Mouse (Mus musculus) CH12.LX (cell line): ENCODE measurements around the gene Lsg1. TPM values are rescaled to one million over a fixed set of nuclear protein-coding genes. Genes with fewer than 3 reads are reported as not detected.

Source experiments
- DNase-seq: peaks from one replicate; pipeline ENCODE4 v3.0.0-alpha.2; 2013; ENCODE audit errors: extremely low read depth
- H3K27ac ChIP-seq: 2 replicates; pipeline ENCODE4 v1.5.1; 2012; ENCODE audit warnings: low read depth, mild to moderate bottlenecking, control low read depth, moderate library complexity; ENCODE audit not compliant: insufficient read depth
- H3K27me3 ChIP-seq: replicated peaks from 2 replicates; pipeline ENCODE3; 2012; ENCODE audit warnings: inconsistent platforms
- H3K36me3 ChIP-seq, 2 experiments: replicated peaks in 1 of 2; 2 replicates each; pipeline versions ENCODE3 to v1.6.1; 2012; ENCODE audit warnings: inconsistent platforms in 1 of 2, low read length in 1 of 2, mild to moderate bottlenecking in 1 of 2, mixed read lengths in 1 of 2, moderate library complexity in 1 of 2; ENCODE audit not compliant: control insufficient read depth in 1 of 2, insufficient read depth in 1 of 2
- H3K4me1 ChIP-seq, 2 experiments: 2 replicates each; pipeline ENCODE4 v1.6.1; 2012; ENCODE audit warnings: inconsistent platforms in 1 of 2, moderate library complexity in 1 of 2; ENCODE audit not compliant: insufficient read depth in 2 of 2, control insufficient read depth in 1 of 2
- H3K4me2 ChIP-seq: 2 replicates; pipeline ENCODE4 v1.6.1; 2012; ENCODE audit warnings: low read depth, mild to moderate bottlenecking, control low read depth; ENCODE audit not compliant: poor library complexity, insufficient read depth, severe bottlenecking
- H3K4me3 ChIP-seq, 3 experiments: fragments of 150-350 bp in 1 of 3; sonication (generic) in 1 of 3; replicated peaks in 1 of 3; 2 replicates each; pipeline versions ENCODE3 to v1.5.1; 2011 to 2012; ENCODE audit warnings: low read depth in 2 of 3, low read length in 2 of 3, mild to moderate bottlenecking in 2 of 3, moderate library complexity in 2 of 3, control low read depth in 1 of 3, improper control_type of control experiment in 1 of 3, inconsistent platforms in 1 of 3, mixed read lengths in 1 of 3; ENCODE audit not compliant: poor library complexity in 1 of 3
- H3K79me2 ChIP-seq: replicated peaks from 2 replicates; pipeline ENCODE4 v1.6.1; 2012; ENCODE audit warnings: mild to moderate bottlenecking, moderate library complexity; ENCODE audit not compliant: control insufficient read depth, poor library complexity, insufficient read depth, severe bottlenecking; ENCODE audit errors: extremely low read depth
- H3K9ac ChIP-seq: 2 replicates; pipeline ENCODE4 v1.6.1; 2012; ENCODE audit warnings: low read depth, mild to moderate bottlenecking, control low read depth, moderate library complexity; ENCODE audit not compliant: insufficient read depth
- H3K9me3 ChIP-seq: replicated peaks from 2 replicates; pipeline ENCODE3; 2012; ENCODE audit warnings: low read length, inconsistent platforms, mixed read lengths
- BHLHE40 ChIP-seq: IDR thresholded peaks from 2 replicates; pipeline ENCODE4 v1.6.1; 2011; ENCODE audit warnings: mild to moderate bottlenecking, low read depth, low read length, improper control_type of control experiment
- CHD1 ChIP-seq: IDR thresholded peaks from 2 replicates; pipeline ENCODE4 v1.6.1; 2012; ENCODE audit warnings: low read depth, low read length, improper control_type of control experiment, inconsistent platforms
- CTCF ChIP-seq, 2 experiments: IDR thresholded peaks in 1 of 2; conservative IDR thresholded peaks in 1 of 2; 2 replicates each; pipeline ENCODE4 v1.5.1; 2011 to 2012; ENCODE audit warnings: low read depth in 2 of 2, low read length in 2 of 2, improper control_type of control experiment in 1 of 2, inconsistent platforms in 1 of 2, mild to moderate bottlenecking in 1 of 2, moderate library complexity in 1 of 2
- ELF1 ChIP-seq: IDR thresholded peaks from 2 replicates; pipeline ENCODE4 v1.6.1; 2014; ENCODE audit warnings: low read depth, mild to moderate bottlenecking, inconsistent platforms, low read length, improper control_type of control experiment
- EP300 ChIP-seq: IDR thresholded peaks from 2 replicates; pipeline ENCODE4 v1.6.1; 2011; ENCODE audit warnings: low read length, improper control_type of control experiment
- ETS1 ChIP-seq: conservative IDR thresholded peaks from 2 replicates; pipeline ENCODE4 v1.6.1; 2012; ENCODE audit warnings: low read depth, mild to moderate bottlenecking, inconsistent platforms, low read length, improper control_type of control experiment, moderate library complexity
- GABPA ChIP-seq: IDR thresholded peaks from 2 replicates; pipeline ENCODE4 v1.6.1; 2012; ENCODE audit warnings: low read depth, low read length, improper control_type of control experiment, inconsistent platforms; ENCODE audit not compliant: insufficient replicate concordance
- HCFC1 ChIP-seq: IDR thresholded peaks from 2 replicates; pipeline ENCODE4 v1.6.1; 2012; ENCODE audit warnings: low read depth, mild to moderate bottlenecking, inconsistent platforms, low read length, improper control_type of control experiment
- JUN ChIP-seq: IDR thresholded peaks from 2 replicates; pipeline ENCODE4 v1.6.1; 2011; ENCODE audit warnings: low read depth, mild to moderate bottlenecking, low read length, improper control_type of control experiment, moderate library complexity; ENCODE audit not compliant: insufficient read depth
- JUND ChIP-seq: conservative IDR thresholded peaks from 2 replicates; pipeline ENCODE4 v1.6.1; 2011; ENCODE audit warnings: low read depth, low read length, improper control_type of control experiment
- KAT2A ChIP-seq: IDR thresholded peaks from 2 replicates; pipeline ENCODE4 v1.6.1; 2012; ENCODE audit warnings: low read length, improper control_type of control experiment, inconsistent platforms; ENCODE audit not compliant: insufficient replicate concordance
- MAFK ChIP-seq: IDR thresholded peaks from 2 replicates; pipeline ENCODE4 v1.6.1; 2011; ENCODE audit warnings: low read length, improper control_type of control experiment; ENCODE audit not compliant: insufficient replicate concordance
- MAX ChIP-seq: IDR thresholded peaks from 2 replicates; pipeline ENCODE4 v1.6.1; 2011; ENCODE audit warnings: low read length, improper control_type of control experiment
- MAZ ChIP-seq: IDR thresholded peaks from 2 replicates; pipeline ENCODE4 v1.6.1; 2012; ENCODE audit warnings: low read depth, mild to moderate bottlenecking, inconsistent platforms, low read length, improper control_type of control experiment, moderate library complexity
- MEF2A ChIP-seq: IDR thresholded peaks from 2 replicates; pipeline ENCODE4 v1.6.1; 2014; ENCODE audit warnings: low read depth, mild to moderate bottlenecking, inconsistent platforms, low read length, improper control_type of control experiment, borderline replicate concordance
- MYC ChIP-seq: IDR thresholded peaks from 2 replicates; pipeline ENCODE4 v1.6.1; 2011; ENCODE audit warnings: low read depth, mild to moderate bottlenecking, improper control_type of control experiment, low read length
- NELFE ChIP-seq: IDR thresholded peaks from 2 replicates; pipeline ENCODE4 v1.6.1; 2011; ENCODE audit warnings: low read depth, low read length, improper control_type of control experiment
- NRF1 ChIP-seq: IDR thresholded peaks from 2 replicates; pipeline ENCODE4 v1.6.1; 2014; ENCODE audit warnings: low read depth, mild to moderate bottlenecking, inconsistent platforms, low read length, improper control_type of control experiment, moderate library complexity
- POLR2A ChIP-seq: IDR thresholded peaks from 2 replicates; pipeline ENCODE4 v1.6.1; 2011; ENCODE audit warnings: low read depth, mild to moderate bottlenecking, improper control_type of control experiment, low read length
- POLR2AphosphoS2 ChIP-seq: IDR thresholded peaks from 2 replicates; pipeline ENCODE4 v1.6.1; 2011; ENCODE audit warnings: low read depth, low read length, improper control_type of control experiment
- RAD21 ChIP-seq: IDR thresholded peaks from 2 replicates; pipeline ENCODE4 v1.6.1; 2011; ENCODE audit warnings: low read depth, mild to moderate bottlenecking, low read length, improper control_type of control experiment, moderate library complexity
- RCOR1 ChIP-seq: conservative IDR thresholded peaks from 2 replicates; pipeline ENCODE4 v1.6.1; 2012; ENCODE audit warnings: low read depth, mild to moderate bottlenecking, inconsistent platforms, low read length, improper control_type of control experiment
- SMC3 ChIP-seq: IDR thresholded peaks from 2 replicates; pipeline ENCODE4 v1.6.1; 2011; ENCODE audit warnings: low read depth, low read length, improper control_type of control experiment
- TCF12 ChIP-seq: IDR thresholded peaks from 2 replicates; pipeline ENCODE4 v1.6.1; 2014; ENCODE audit warnings: low read depth, mild to moderate bottlenecking, inconsistent platforms, low read length, improper control_type of control experiment
- USF1 ChIP-seq: IDR thresholded peaks from 2 replicates; pipeline ENCODE4 v1.6.1; 2014; ENCODE audit warnings: low read depth, mild to moderate bottlenecking, inconsistent platforms, low read length, improper control_type of control experiment
- ZKSCAN1 ChIP-seq: IDR thresholded peaks from 2 replicates; pipeline ENCODE4 v1.6.1; 2012; ENCODE audit warnings: low read depth, inconsistent platforms, low read length, improper control_type of control experiment, borderline replicate concordance
- ZMIZ1 ChIP-seq: IDR thresholded peaks from 2 replicates; pipeline ENCODE4 v1.6.1; 2012; ENCODE audit warnings: low read depth, mild to moderate bottlenecking, inconsistent platforms, low read length, improper control_type of control experiment
- ZNF384 ChIP-seq: IDR thresholded peaks from 2 replicates; pipeline ENCODE4 v1.6.1; 2012; ENCODE audit warnings: low read depth, low read length, improper control_type of control experiment, inconsistent platforms
- dilution Hi-C: fragments of 300-500 bp; cut with MboI; formaldehyde crosslinking; loops from 2 replicates; pipeline ENCODE4 v1.14.3; 2020; ENCODE audit warnings: low sequenced_read_pairs; ENCODE audit not compliant: extremely low pct_unique_long_range_greater_than_20kb, extremely low pct_ligation_motif_present
- in situ Hi-C: fragments of 300-500 bp; cut with MboI; formaldehyde crosslinking; loops from 3 replicates; pipeline ENCODE4 v1.14.3; 2019; ENCODE audit warnings: low sequenced_read_pairs, low pct_ligation_motif_present, low pct_unique_long_range_greater_than_20kb, mixed read lengths
- polyA plus RNA-seq: library from polyadenylated mRNA; unstranded; fragments of >175 nt; gene quantifications from 2 replicates; pipeline ENCODE4 v1.2.1, GENCODE M21; 2012; ENCODE audit warnings: low read depth; ENCODE audit not compliant: insufficient read length
- total RNA-seq, 2 experiments: library from RNA; depleted of rRNA; stranded (reverse); fragments of 300-350 nt in 1 of 2; fragments of >200 nt in 1 of 2; gene quantifications; 2 replicates each; pipeline ENCODE4 v1.2.3; 2012 to 2014

Lsg1 gene
- total and polyA plus RNA-seq, 3 experiments = 58.4 to 189 (median 94.7) TPM

DNA sequence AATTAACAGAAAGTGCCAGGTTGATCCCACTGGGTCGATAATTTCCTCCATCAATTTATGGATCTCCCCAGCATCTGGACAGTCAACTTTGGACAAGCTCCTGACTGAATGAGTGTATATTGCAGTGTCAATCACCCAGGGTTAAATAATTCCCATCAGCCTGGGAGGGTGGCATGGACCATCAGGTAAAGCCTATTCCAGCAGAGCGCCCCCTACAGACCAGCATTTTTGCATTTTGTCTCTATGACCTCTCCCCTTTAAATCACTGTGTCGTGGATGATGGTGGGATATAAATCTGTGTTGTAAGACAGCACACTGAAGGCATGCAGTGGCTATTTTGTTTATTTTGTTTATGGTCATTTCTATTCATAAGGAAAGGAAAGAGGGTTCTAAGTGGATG, 4.6 kb upstream of the Lsg1 start:
- Histone ChIP-seq H3K9ac (no peak overlapping the region), H3K4me3 (no peak overlapping the region), H3K79me2 (peaks cover 4% of the 10 kb centered on the region), H3K27me3 (no peaks in the 10 kb centered on the region), H3K9me3 (no peaks in the 10 kb centered on the region), H3K4me1 (peaks cover 4 to 44% of the 10 kb centered on the region in 2 experiments), H3K36me3 (no peaks in the 10 kb centered on the region), H3K4me2 (no peak overlapping the region), H3K27ac (no peak overlapping the region)
- dilution Hi-C loops (no loop called here), in situ Hi-C loops (loop anchor here (10.0 kb wide), 1 partner anchor 763 kb away; no protein-coding TSS in a partner anchor)
- DNase-seq = no peak
- no peak for TF ChIP-seq ETS1
- no peak for TF ChIP-seq ZKSCAN1
- TF ChIP-seq RAD21 = no peak
- TF ChIP-seq CHD1 = no peak
- no peak for TF ChIP-seq USF1
- no peak for TF ChIP-seq POLR2AphosphoS2
- TF ChIP-seq NELFE = peak; percentile 43; the same call in 1 of the 2 replicates
- peak; percentile 45 to 59 for TF ChIP-seq CTCF (conservative IDR thresholded peaks at IDR 0.05 in 1 of 2, IDR thresholded peaks at IDR 0.05 in 1 of 2; ENCODE audit: low read depth in 2 of 2, low read length in 2 of 2)
- TF ChIP-seq POLR2A = no peak
- no peak for TF ChIP-seq EP300
- TF ChIP-seq KAT2A = no peak
- TF ChIP-seq ELF1 = no peak
- no peak for TF ChIP-seq MYC
- TF ChIP-seq JUND = no peak

DNA sequence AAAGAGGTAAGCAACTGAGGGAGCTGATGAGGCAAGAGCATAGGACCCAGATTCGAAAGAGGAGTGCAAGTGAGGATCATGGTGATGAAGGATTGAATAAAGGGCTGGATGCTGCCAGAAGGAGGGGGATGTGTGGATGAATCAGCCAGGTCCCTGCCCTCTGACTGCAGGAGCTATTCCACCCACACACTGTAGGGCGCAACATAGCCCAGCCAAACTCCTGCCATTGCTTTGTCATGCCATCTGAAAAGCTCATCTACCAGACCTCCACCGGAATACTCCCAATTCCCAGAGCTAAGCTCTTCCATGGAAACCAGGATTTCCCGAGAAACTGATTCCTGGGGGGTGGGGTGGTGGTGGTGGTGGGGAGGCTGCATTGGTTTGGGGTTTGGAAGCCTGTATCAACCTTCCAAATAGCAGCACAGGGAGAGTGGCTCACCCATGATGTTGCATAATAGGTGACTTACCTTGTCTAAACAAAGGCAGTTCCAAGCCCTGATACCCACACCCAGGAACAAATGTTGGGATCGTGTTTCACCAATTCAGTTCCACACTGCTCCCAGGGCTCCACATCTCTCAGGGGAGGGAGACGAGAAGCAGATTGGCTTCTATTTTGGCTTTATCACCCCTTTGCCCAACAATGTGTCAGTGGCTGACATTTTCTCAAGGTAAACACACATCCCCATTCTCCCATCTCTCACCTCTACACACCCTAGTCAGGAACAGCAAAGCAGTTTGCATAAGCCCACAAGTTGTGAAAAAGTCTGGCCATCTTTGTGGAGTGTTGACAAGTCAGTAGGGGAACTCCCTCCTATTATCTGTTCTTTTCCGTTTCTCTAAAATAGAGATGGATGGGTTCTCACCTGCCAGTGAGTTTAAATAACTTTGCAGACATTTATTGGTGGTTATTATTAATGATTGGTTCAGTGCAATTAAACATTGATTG, 3.1 kb upstream of the Lsg1 start:
- Histone ChIP-seq H3K27ac (no peak overlapping the region), H3K79me2 (peaks cover 17% of the 10 kb centered on the region), H3K36me3 (peaks cover 2 to 6% of the 10 kb centered on the region in 2 experiments), H3K9ac (no peak overlapping the region), H3K9me3 (no peaks in the 10 kb centered on the region), H3K4me1 (peaks cover 5 to 45% of the 10 kb centered on the region in 2 experiments), H3K4me2 (peak overlapping the region; percentile 18), H3K4me3 (no peak overlapping the region), H3K27me3 (no peaks in the 10 kb centered on the region)
- DNase-seq = no peak
- dilution Hi-C loops (no loop called here), in situ Hi-C loops (loop anchor here (10.0 kb wide), 1 partner anchor 764 kb away; no protein-coding TSS in a partner anchor)
- 0 out of 2 replicates have a peak, but pooled peaks have one; percentile 11 for TF ChIP-seq BHLHE40
- TF ChIP-seq GABPA = no peak
- peak; percentile 59 for TF ChIP-seq SMC3
- no peak for TF ChIP-seq USF1
- no peak for TF ChIP-seq ELF1
- 0 out of 2 replicates have a peak, but pooled peaks have one; percentile 7 for TF ChIP-seq MAX
- TF ChIP-seq MEF2A = peak; percentile 70; the same call in 1 of the 2 replicates
- TF ChIP-seq NRF1 = 0 out of 2 replicates have a peak, but pooled peaks have one; percentile 27
- TF ChIP-seq CHD1 = peak; percentile 55; the same call in 1 of the 2 replicates
- TF ChIP-seq MAZ = no peak
- TF ChIP-seq POLR2AphosphoS2 = no peak
- peak; percentile 13; the same call in 1 of the 2 replicates for TF ChIP-seq MAFK
- TF ChIP-seq POLR2A = no peak
- TF ChIP-seq RAD21 = peak; percentile 74
- peak; percentile 67 for TF ChIP-seq EP300
- TF ChIP-seq CTCF (conservative IDR thresholded peaks at IDR 0.05 in 1 of 2, IDR thresholded peaks at IDR 0.05 in 1 of 2; ENCODE audit: low read depth in 2 of 2, low read length in 2 of 2) = peak; percentile 15 to 66; a peak in 3 of 4 replicates
- no peak for TF ChIP-seq RCOR1
- no peak for TF ChIP-seq ZMIZ1
- TF ChIP-seq TCF12 = 0 out of 2 replicates have a peak, but pooled peaks have one; percentile 13
- 0 out of 2 replicates have a peak, but pooled peaks have one; percentile 24 for TF ChIP-seq ZNF384
- no peak for TF ChIP-seq HCFC1
- TF ChIP-seq ZKSCAN1 = no peak
- no peak for TF ChIP-seq JUN
- peak; percentile 61 for TF ChIP-seq ETS1
